Mouse (Mus musculus) small intestine, adult 2 months (tissue): ENCODE results near the gene Nkx2-9.

Source experiments
- CTCF ChIP-seq: fragments of 200-500 bp; IDR thresholded peaks from 2 replicates; pipeline ENCODE4 v1.5.1; 2012; ENCODE audit warnings: low read depth, mild to moderate bottlenecking, control low read depth, inconsistent platforms, low read length, moderate library complexity, mixed read lengths; ENCODE audit not compliant: insufficient replicate concordance, insufficient read length; ENCODE audit errors: extremely low read depth
- POLR2A ChIP-seq: fragments of 200-500 bp; IDR thresholded peaks from 2 replicates; pipeline ENCODE4 v1.6.1; 2012; ENCODE audit warnings: low read depth, mild to moderate bottlenecking, control low read depth, inconsistent platforms, low read length, moderate library complexity

DNA sequence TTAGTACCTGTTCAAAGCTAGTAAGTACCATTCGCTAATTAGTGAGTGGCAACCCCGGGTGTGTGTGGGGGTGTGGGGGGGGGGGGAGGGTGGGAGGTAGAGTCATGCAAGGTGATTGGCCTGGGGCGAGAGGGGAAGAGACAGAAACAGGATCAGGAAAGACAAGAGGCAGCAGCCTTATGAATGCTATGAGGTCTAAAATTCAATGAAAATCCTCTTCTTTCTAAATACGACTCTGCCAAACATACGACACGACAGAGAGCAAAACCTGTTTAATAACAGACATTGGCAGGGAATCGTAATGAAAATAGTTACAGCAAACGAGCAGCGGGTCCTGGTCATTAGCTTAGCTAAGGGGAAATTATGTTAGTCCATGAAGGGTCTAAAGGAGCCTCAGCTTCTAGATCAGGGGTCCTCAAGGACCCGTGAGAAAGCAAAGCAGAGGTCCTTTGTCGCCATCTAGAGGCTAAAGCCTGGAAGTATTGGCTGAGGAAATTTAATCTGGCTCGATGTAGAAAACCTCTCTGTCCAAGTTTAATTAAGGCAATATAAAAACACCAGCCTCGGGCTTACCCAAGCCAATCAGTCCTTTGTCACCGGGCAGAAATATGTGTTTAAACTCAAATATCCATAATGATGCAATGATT, 23.6 kb upstream of the Nkx2-9 start:
- TF ChIP-seq POLR2A, result no peak
- peak; percentile 24; the same call in 1 of the 2 replicates for TF ChIP-seq CTCF
